Mouse (Mus musculus): ENCODE measurements at regions not wholly inside any gene's neighbourhood (a gene's known extent, or its start where the extent isn't known, plus 50 kb on each side); places are given as distances from the start of the nearest gene placed in this dataset.

GRCm38 (mm10) chr6:31066861-31067260, 108.0 kb upstream of the Klf14 start:
- H3K27ac ChIP-seq: no peak overlapping the region
- no peaks in the 10 kb centered on the region for H3K27me3 ChIP-seq
- H3K36me3 ChIP-seq: no peaks in the 10 kb centered on the region
- no peak overlapping the region for H3K9ac ChIP-seq
- H3K4me1 ChIP-seq: peaks cover 13% of the 10 kb centered on the region
- no peaks in the 10 kb centered on the region for H3K9me3 ChIP-seq
- no peak overlapping the region for H3K4me3 ChIP-seq
- ATAC-seq (ENCODE audit: insufficient number of reproducible peaks, insufficient read depth, low FRiP score, low TSS enrichment, low read depth): no peak
- 89% methylated on average over 5 of the region's 5 CpGs for WGBS
- no peak overlapping the region for H3K4me2 ChIP-seq

GRCm38 (mm10) chr6:31067453-31067852, 108.6 kb upstream of the Klf14 start:
- Histone ChIP-seq H3K4me2 (no peak overlapping the region), H3K36me3 (no peaks in the 10 kb centered on the region), H3K27me3 (no peaks in the 10 kb centered on the region), H3K4me1 (peaks cover 15% of the 10 kb centered on the region), H3K27ac (no peak overlapping the region), H3K9ac (no peak overlapping the region), H3K9me3 (no peaks in the 10 kb centered on the region), H3K4me3 (no peak overlapping the region)
- 80% methylated on average over 7 of the region's 7 CpGs for WGBS
- ATAC-seq (ENCODE audit: insufficient number of reproducible peaks, insufficient read depth, low FRiP score, low TSS enrichment, low read depth): no peak

GRCm38 (mm10) chr6:31069243-31069642, 110.4 kb upstream of the Klf14 start:
- ATAC-seq (ENCODE audit: insufficient number of reproducible peaks, insufficient read depth, low FRiP score, low TSS enrichment, low read depth): no peak
- no peak overlapping the region for H3K27ac ChIP-seq
- H3K27me3 ChIP-seq: no peaks in the 10 kb centered on the region
- no peaks in the 10 kb centered on the region for H3K9me3 ChIP-seq
- no peak overlapping the region for H3K9ac ChIP-seq
- H3K4me2 ChIP-seq: no peak overlapping the region
- H3K4me3 ChIP-seq: no peak overlapping the region
- 72% methylated on average over 13 of the region's 13 CpGs for WGBS
- no peaks in the 10 kb centered on the region for H3K36me3 ChIP-seq
- H3K4me1 ChIP-seq: peaks cover 18% of the 10 kb centered on the region

GRCm38 (mm10) chr6:31070537-31070936, 111.7 kb upstream of the Klf14 start:
- Histone ChIP-seq H3K36me3 (no peaks in the 10 kb centered on the region), H3K27me3 (no peaks in the 10 kb centered on the region), H3K9ac (no peak overlapping the region), H3K4me3 (no peak overlapping the region), H3K9me3 (no peaks in the 10 kb centered on the region), H3K27ac (0 out of 2 replicates have a peak overlapping the region, but pooled peaks have one; percentile 19), H3K4me1 (peaks cover 29% of the 10 kb centered on the region), H3K4me2 (no peak overlapping the region)
- 80% methylated on average over 6 of the region's 6 CpGs for WGBS
- ATAC-seq (ENCODE audit: insufficient number of reproducible peaks, insufficient read depth, low FRiP score, low TSS enrichment, low read depth): no peak

GRCm38 (mm10) chr6:31070966-31071365, 112.1 kb upstream of the Klf14 start:
- Histone ChIP-seq H3K27ac (peak overlapping the region; percentile 55; the same call in 1 of the 2 replicates), H3K36me3 (no peaks in the 10 kb centered on the region), H3K4me1 (peaks cover 33% of the 10 kb centered on the region), H3K9me3 (no peaks in the 10 kb centered on the region), H3K4me3 (no peak overlapping the region), H3K27me3 (no peaks in the 10 kb centered on the region), H3K4me2 (no peak overlapping the region), H3K9ac (no peak overlapping the region)
- no peak for ATAC-seq (ENCODE audit: insufficient number of reproducible peaks, insufficient read depth, low FRiP score, low TSS enrichment, low read depth)
- WGBS: 54% methylated on average over 9 of the region's 9 CpGs

GRCm38 (mm10) chr6:31072072-31072471, 113.2 kb upstream of the Klf14 start:
- no peaks in the 10 kb centered on the region for H3K9me3 ChIP-seq
- H3K4me1 ChIP-seq: peaks cover 44% of the 10 kb centered on the region
- no peak overlapping the region for H3K9ac ChIP-seq
- H3K36me3 ChIP-seq: no peaks in the 10 kb centered on the region
- H3K4me2 ChIP-seq: no peak overlapping the region
- ATAC-seq (ENCODE audit: insufficient number of reproducible peaks, insufficient read depth, low FRiP score, low TSS enrichment, low read depth): no peak
- 87% methylated on average over 7 of the region's 7 CpGs for WGBS
- no peaks in the 10 kb centered on the region for H3K27me3 ChIP-seq
- H3K4me3 ChIP-seq: no peak overlapping the region
- H3K27ac ChIP-seq: no peak overlapping the region

- no peak overlapping the region for H3K4me2 ChIP-seq
- no peak overlapping the region for H3K27ac ChIP-seq
- H3K9me3 ChIP-seq: no peaks in the 10 kb centered on the region
- no peak overlapping the region for H3K9ac ChIP-seq
- no peak for ATAC-seq (ENCODE audit: insufficient number of reproducible peaks, insufficient read depth, low FRiP score, low TSS enrichment, low read depth)
- no peaks in the 10 kb centered on the region for H3K27me3 ChIP-seq
- H3K4me1 ChIP-seq: peaks cover 49% of the 10 kb centered on the region
- no peak overlapping the region for H3K4me3 ChIP-seq
- H3K36me3 ChIP-seq: no peaks in the 10 kb centered on the region
- 59% methylated on average over 5 of the region's 5 CpGs for WGBS
These were observed 113.7 kb upstream of the Klf14 start for GRCm38 (mm10) chr6:31072559-31072958.

- Histone ChIP-seq H3K9me3 (no peaks in the 10 kb centered on the region), H3K9ac (no peak overlapping the region), H3K4me1 (peaks cover 57% of the 10 kb centered on the region), H3K36me3 (no peaks in the 10 kb centered on the region), H3K27me3 (no peaks in the 10 kb centered on the region), H3K27ac (no peak overlapping the region), H3K4me2 (no peak overlapping the region), H3K4me3 (no peak overlapping the region)
- WGBS: 79% methylated on average over 8 of the region's 8 CpGs
- no peak for ATAC-seq (ENCODE audit: insufficient number of reproducible peaks, insufficient read depth, low FRiP score, low TSS enrichment, low read depth)
These were observed 114.5 kb upstream of the Klf14 start for GRCm38 (mm10) chr6:31073338-31073737.

- Histone ChIP-seq H3K27me3 (no peaks in the 10 kb centered on the region), H3K27ac (no peak overlapping the region), H3K9ac (no peak overlapping the region), H3K9me3 (no peaks in the 10 kb centered on the region), H3K4me2 (no peak overlapping the region), H3K36me3 (no peaks in the 10 kb centered on the region), H3K4me1 (peaks cover 60% of the 10 kb centered on the region), H3K4me3 (no peak overlapping the region)
- ATAC-seq (ENCODE audit: insufficient number of reproducible peaks, insufficient read depth, low FRiP score, low TSS enrichment, low read depth): no peak
- 43% methylated on average over 9 of the region's 9 CpGs for WGBS
These were observed 115.5 kb upstream of the Klf14 start for GRCm38 (mm10) chr6:31074394-31074793.

GRCm38 (mm10) chr6:31075209-31075571, 116.3 kb upstream of the Klf14 start:
- Histone ChIP-seq H3K27ac (peak overlapping the region; percentile 92), H3K4me1 (peaks cover 60% of the 10 kb centered on the region), H3K27me3 (no peaks in the 10 kb centered on the region), H3K36me3 (no peaks in the 10 kb centered on the region), H3K9me3 (no peaks in the 10 kb centered on the region), H3K4me2 (peak overlapping the region; percentile 40), H3K9ac (0 out of 2 replicates have a peak overlapping the region, but pooled peaks have one; percentile 52), H3K4me3 (0 out of 2 replicates have a peak overlapping the region, but pooled peaks have one; percentile 6)
- 17% methylated on average over 2 of the region's 2 CpGs for WGBS
- 0 out of 2 replicates have a peak, but pooled peaks have one; percentile 1 for ATAC-seq (ENCODE audit: insufficient number of reproducible peaks, insufficient read depth, low FRiP score, low TSS enrichment, low read depth)

- Histone ChIP-seq H3K27ac (peak overlapping the region; percentile 92), H3K4me3 (0 out of 2 replicates have a peak overlapping the region, but pooled peaks have one; percentile 6), H3K4me1 (peaks cover 54% of the 10 kb centered on the region), H3K36me3 (no peaks in the 10 kb centered on the region), H3K4me2 (peak overlapping the region; percentile 40), H3K27me3 (no peaks in the 10 kb centered on the region), H3K9me3 (no peaks in the 10 kb centered on the region), H3K9ac (peak overlapping the region; percentile 52; the same call in 1 of the 2 replicates)
- WGBS: 15% methylated on average over 13 of the region's 13 CpGs
- ATAC-seq (ENCODE audit: insufficient number of reproducible peaks, insufficient read depth, low FRiP score, low TSS enrichment, low read depth): peak; percentile 78
These were observed 116.9 kb upstream of the Klf14 start for GRCm38 (mm10) chr6:31075572-31076477.

GRCm38 (mm10) chr6:31076478-31076834, 117.6 kb upstream of the Klf14 start:
- H3K9me3 ChIP-seq: no peaks in the 10 kb centered on the region
- H3K36me3 ChIP-seq: no peaks in the 10 kb centered on the region
- H3K27ac ChIP-seq: peak overlapping the region; percentile 62
- peaks cover 48% of the 10 kb centered on the region for H3K4me1 ChIP-seq
- no peak for ATAC-seq (ENCODE audit: insufficient number of reproducible peaks, insufficient read depth, low FRiP score, low TSS enrichment, low read depth)
- H3K27me3 ChIP-seq: no peaks in the 10 kb centered on the region
- 77% methylated on average over 6 of the region's 6 CpGs for WGBS
- H3K4me2 ChIP-seq: no peak overlapping the region
- H3K9ac ChIP-seq: 0 out of 2 replicates have a peak overlapping the region, but pooled peaks have one; percentile 12
- no peak overlapping the region for H3K4me3 ChIP-seq
